Mouse (Mus musculus) lung, postnatal 0 days (tissue): Measurements from ENCODE around the gene Camta1.

Source experiments
- CTCF ChIP-seq: IDR thresholded peaks from 2 replicates; pipeline ENCODE4 v1.5.1; 2016; ENCODE audit warnings: antibody characterized with exemption, mild to moderate bottlenecking
- EP300 ChIP-seq: IDR thresholded peaks from 2 replicates; pipeline ENCODE4 v1.6.1; 2016; ENCODE audit warnings: antibody characterized with exemption, mild to moderate bottlenecking, control low read depth

- TF ChIP-seq CTCF (no peak), EP300 (no peak)
Observed at GRCm38 (mm10) chr4:151577961-151578360, 283.7 kb downstream of the Camta1 start.
